Mouse (Mus musculus): Measurements from ENCODE around the gene Cic. TPM values are rescaled to one million over a fixed set of nuclear protein-coding genes. Genes with fewer than 3 reads are reported as not detected.

Cic gene
- polyA plus RNA-seq, 1 experiment from 2014 or later: 29.7 TPM

- Histone ChIP-seq H3K4me3 (ENCODE audit: low read depth, low read length) (peak overlapping the region; percentile 61), H3K27me3 (ENCODE audit: control insufficient read depth, insufficient read depth, low read length) (no peaks in the 10 kb centered on the region), H3K4me2 (peak overlapping the region; percentile 89), H3K9ac (ENCODE audit: low read length) (peak overlapping the region; percentile 86), H3K9me3 (ENCODE audit: control insufficient read depth, low read length) (no peaks in the 10 kb centered on the region), H3K36me3 (ENCODE audit: control insufficient read depth, insufficient read depth, low read length) (no peaks in the 10 kb centered on the region), H3K4me1 (ENCODE audit: control insufficient read depth, insufficient read depth, low read length) (peaks cover 48% of the 10 kb centered on the region), H3K27ac (ENCODE audit: low read depth, low read length) (peak overlapping the region; percentile 97)
- DNase-seq (ENCODE audit: low spot score, missing footprints) (peak; percentile 98), ATAC-seq (ENCODE audit: low FRiP score) (peak; percentile 56)
- WGBS: under 1% methylated on average over 45 of the region's 49 CpGs
These were observed 11.8 kb downstream of the Cic start for GRCm38 (mm10) chr7:25279076-25279860.

GRCm38 (mm10) chr7:25279861-25280791 lies 12.6 kb downstream of the Cic start:
- Histone ChIP-seq H3K4me3 (ENCODE audit: low read depth, low read length) (peak overlapping the region; percentile 61), H3K4me1 (ENCODE audit: control insufficient read depth, insufficient read depth, low read length) (peaks cover 53% of the 10 kb centered on the region), H3K36me3 (ENCODE audit: control insufficient read depth, insufficient read depth, low read length) (peaks cover 2% of the 10 kb centered on the region), H3K9me3 (ENCODE audit: control insufficient read depth, low read length) (no peaks in the 10 kb centered on the region), H3K9ac (ENCODE audit: low read length) (peak overlapping the region; percentile 86), H3K27me3 (ENCODE audit: control insufficient read depth, insufficient read depth, low read length) (no peaks in the 10 kb centered on the region), H3K4me2 (peak overlapping the region; percentile 89), H3K27ac (ENCODE audit: low read depth, low read length) (peak overlapping the region; percentile 97)
- DNase-seq (ENCODE audit: low spot score, missing footprints): peak; percentile 93
- WGBS: 2% methylated on average over 6 of the region's 6 CpGs
- ATAC-seq (ENCODE audit: low FRiP score): peak; percentile 3; the same call in 1 of the 2 replicates

GRCm38 (mm10) chr7:25281166-25281733 lies 13.7 kb downstream of the Cic start:
- DNase-seq (ENCODE audit: low spot score, missing footprints) (no peak), ATAC-seq (ENCODE audit: low FRiP score) (no peak; the same call in 1 of the 2 replicates)
- peaks cover 53% of the 10 kb centered on the region for H3K4me1 ChIP-seq (ENCODE audit: control insufficient read depth, insufficient read depth, low read length)
- peaks cover 8% of the 10 kb centered on the region for H3K36me3 ChIP-seq (ENCODE audit: control insufficient read depth, insufficient read depth, low read length)
- no peaks in the 10 kb centered on the region for H3K27me3 ChIP-seq (ENCODE audit: control insufficient read depth, insufficient read depth, low read length)
- 25% methylated on average over 12 of the region's 12 CpGs for WGBS
- H3K9ac ChIP-seq (ENCODE audit: low read length): peak overlapping the region; percentile 52
- H3K9me3 ChIP-seq (ENCODE audit: control insufficient read depth, low read length): no peaks in the 10 kb centered on the region
- H3K4me3 ChIP-seq (ENCODE audit: low read depth, low read length): peak overlapping the region; percentile 83
- peak overlapping the region; percentile 97 for H3K27ac ChIP-seq (ENCODE audit: low read depth, low read length)
- peak overlapping the region; percentile 97 for H3K4me2 ChIP-seq

GRCm38 (mm10) chr7:25281734-25282601 lies 14.5 kb downstream of the Cic start:
- Histone ChIP-seq H3K27me3 (ENCODE audit: control insufficient read depth, insufficient read depth, low read length) (no peaks in the 10 kb centered on the region), H3K9ac (ENCODE audit: low read length) (peak overlapping the region; percentile 83), H3K4me2 (peak overlapping the region; percentile 97), H3K27ac (ENCODE audit: low read depth, low read length) (peak overlapping the region; percentile 97), H3K4me3 (ENCODE audit: low read depth, low read length) (peak overlapping the region; percentile 83), H3K9me3 (ENCODE audit: control insufficient read depth, low read length) (no peaks in the 10 kb centered on the region), H3K36me3 (ENCODE audit: control insufficient read depth, insufficient read depth, low read length) (peaks cover 14% of the 10 kb centered on the region), H3K4me1 (ENCODE audit: control insufficient read depth, insufficient read depth, low read length) (peaks cover 53% of the 10 kb centered on the region)
- ATAC-seq (ENCODE audit: low FRiP score) (peak; percentile 82), DNase-seq (ENCODE audit: low spot score, missing footprints) (peak; percentile 99)
- WGBS: 1% methylated on average over 70 of the region's 108 CpGs

- under 1% methylated on average over 32 of the region's 36 CpGs for WGBS
- peaks cover 49% of the 10 kb centered on the region for H3K4me1 ChIP-seq (ENCODE audit: control insufficient read depth, insufficient read depth, low read length)
These were observed 15.3 kb downstream of the Cic start for GRCm38 (mm10) chr7:25282731-25283211.

GRCm38 (mm10) chr7:25283637-25284036 lies 16.1 kb downstream of the Cic start:
- H3K4me2 ChIP-seq: peak overlapping the region; percentile 97
- H3K27ac ChIP-seq (ENCODE audit: low read depth, low read length): peak overlapping the region; percentile 16; the same call in 1 of the 2 replicates
- H3K4me1 ChIP-seq (ENCODE audit: control insufficient read depth, insufficient read depth, low read length): peaks cover 46% of the 10 kb centered on the region
- H3K9me3 ChIP-seq (ENCODE audit: control insufficient read depth, low read length): no peaks in the 10 kb centered on the region
- WGBS: 26% methylated on average over 5 of the region's 5 CpGs
- DNase-seq (ENCODE audit: low spot score, missing footprints) (no peak), ATAC-seq (ENCODE audit: low FRiP score) (no peak)
- no peaks in the 10 kb centered on the region for H3K27me3 ChIP-seq (ENCODE audit: control insufficient read depth, insufficient read depth, low read length)
- peak overlapping the region; percentile 83 for H3K9ac ChIP-seq (ENCODE audit: low read length)
- H3K36me3 ChIP-seq (ENCODE audit: control insufficient read depth, insufficient read depth, low read length): peaks cover 27% of the 10 kb centered on the region
- H3K4me3 ChIP-seq (ENCODE audit: low read depth, low read length): peak overlapping the region; percentile 83

More at GRCm38 (mm10) chr7:25282731-25283211, 15.3 kb downstream of the Cic start:
- H3K36me3 ChIP-seq (ENCODE audit: control insufficient read depth, insufficient read depth, low read length): peaks cover 18% of the 10 kb centered on the region
- peak overlapping the region; percentile 83 for H3K9ac ChIP-seq (ENCODE audit: low read length)
- H3K9me3 ChIP-seq (ENCODE audit: control insufficient read depth, low read length): no peaks in the 10 kb centered on the region
- peak overlapping the region; percentile 97 for H3K27ac ChIP-seq (ENCODE audit: low read depth, low read length)
- H3K4me3 ChIP-seq (ENCODE audit: low read depth, low read length): peak overlapping the region; percentile 83
- H3K27me3 ChIP-seq (ENCODE audit: control insufficient read depth, insufficient read depth, low read length): no peaks in the 10 kb centered on the region
- peak; percentile 5; the same call in 1 of the 2 replicates for ATAC-seq (ENCODE audit: low FRiP score)
- H3K4me2 ChIP-seq: peak overlapping the region; percentile 97
- peak; percentile 95 for DNase-seq (ENCODE audit: low spot score, missing footprints)

GRCm38 (mm10) chr7:25284171-25284570 lies 16.7 kb downstream of the Cic start:
- Histone ChIP-seq H3K9me3 (ENCODE audit: control insufficient read depth, low read length) (no peaks in the 10 kb centered on the region), H3K4me2 (peak overlapping the region; percentile 97), H3K4me1 (ENCODE audit: control insufficient read depth, insufficient read depth, low read length) (peaks cover 46% of the 10 kb centered on the region), H3K9ac (ENCODE audit: low read length) (peak overlapping the region; percentile 83), H3K36me3 (ENCODE audit: control insufficient read depth, insufficient read depth, low read length) (peaks cover 32% of the 10 kb centered on the region), H3K4me3 (ENCODE audit: low read depth, low read length) (peak overlapping the region; percentile 83), H3K27me3 (ENCODE audit: control insufficient read depth, insufficient read depth, low read length) (no peaks in the 10 kb centered on the region), H3K27ac (ENCODE audit: low read depth, low read length) (no peak overlapping the region)
- DNase-seq (ENCODE audit: low spot score, missing footprints) (no peak), ATAC-seq (ENCODE audit: low FRiP score) (no peak)
- WGBS: 76% methylated on average over 2 of the region's 2 CpGs

GRCm38 (mm10) chr7:25284766-25285165 lies 17.3 kb downstream of the Cic start:
- Histone ChIP-seq H3K9me3 (ENCODE audit: control insufficient read depth, low read length) (peaks cover under 1% of the 10 kb centered on the region; the same call in 1 of the 2 replicates), H3K36me3 (ENCODE audit: control insufficient read depth, insufficient read depth, low read length) (peaks cover 38% of the 10 kb centered on the region), H3K4me3 (ENCODE audit: low read depth, low read length) (0 out of 2 replicates have a peak overlapping the region, but pooled peaks have one; percentile 3), H3K27me3 (ENCODE audit: control insufficient read depth, insufficient read depth, low read length) (no peaks in the 10 kb centered on the region), H3K4me1 (ENCODE audit: control insufficient read depth, insufficient read depth, low read length) (peaks cover 40% of the 10 kb centered on the region), H3K27ac (ENCODE audit: low read depth, low read length) (no peak overlapping the region), H3K4me2 (no peak overlapping the region; the same call in 1 of the 2 replicates), H3K9ac (ENCODE audit: low read length) (no peak overlapping the region)
- 90% methylated on average over 5 of the region's 5 CpGs for WGBS
- DNase-seq (ENCODE audit: low spot score, missing footprints) (no peak), ATAC-seq (ENCODE audit: low FRiP score) (no peak)

Measured in midbrain, embryonic 11.5 days (tissue).